Mouse (Mus musculus) spleen, adult 12 weeks (tissue): Measurements from ENCODE around the gene Lrrc27.

ENCODE experiments used
- DNase-seq: peaks from one replicate; pipeline ENCODE4 v3.0.0; 2022; ENCODE audit warnings: low spot score

Lrrc27 gene

DNA sequence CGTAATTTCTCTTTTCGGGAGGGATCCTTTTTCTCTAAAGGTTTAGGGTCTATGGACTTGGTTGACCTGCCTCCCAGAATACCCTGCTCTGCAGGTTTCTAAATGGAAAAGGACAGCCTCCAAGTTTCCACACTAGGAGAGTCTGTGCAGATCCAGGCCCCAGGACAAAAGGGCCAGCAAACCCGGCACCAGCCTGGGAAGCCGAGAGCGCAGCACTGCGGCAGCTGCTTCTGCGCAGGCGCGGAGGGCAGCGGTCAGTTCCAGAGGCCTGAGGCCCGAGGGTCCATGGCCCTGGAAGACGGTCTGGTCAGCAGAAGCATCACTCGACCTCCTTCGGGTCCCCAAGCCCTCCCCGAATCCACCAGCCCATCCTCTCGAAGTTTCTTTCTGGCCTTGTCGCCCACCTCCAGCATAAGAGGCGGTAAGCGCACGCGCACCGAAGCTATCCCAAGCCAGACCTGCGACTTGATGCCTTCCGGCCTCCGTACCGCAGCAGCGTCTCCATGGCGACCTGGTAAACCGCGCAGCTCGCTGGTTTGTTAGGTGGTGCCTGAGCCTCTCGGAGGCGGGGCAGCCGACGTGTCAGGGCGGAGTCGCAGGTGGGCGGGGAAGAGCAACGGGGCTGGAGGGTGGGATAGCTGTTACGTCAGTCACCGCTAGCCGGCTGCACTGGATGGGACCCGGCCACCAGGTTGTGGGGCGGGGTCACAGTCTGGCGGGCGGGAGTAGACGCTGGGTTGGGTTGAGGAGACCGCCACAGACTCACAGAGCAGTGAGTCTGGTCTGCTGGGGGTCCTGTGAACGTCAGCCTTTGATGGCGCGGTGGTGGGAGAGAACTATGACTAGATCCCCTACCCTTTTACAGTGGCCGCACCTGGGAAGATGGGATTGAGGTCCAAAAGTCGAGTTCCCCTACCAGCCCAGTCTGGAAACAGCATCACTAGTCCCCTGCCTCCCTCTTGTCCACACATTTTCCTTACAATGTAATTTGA, at the start of gene Lrrc27, which contains the start of gene Stk32c:
TSS of gene Lrrc27 (plus strand) at position 235 of the 992 bp plus-strand sequence.
TSS of gene Stk32c (minus strand) at position 554 of the 992 bp plus-strand sequence.
- DNase-seq, result peak; percentile 84

DNA sequence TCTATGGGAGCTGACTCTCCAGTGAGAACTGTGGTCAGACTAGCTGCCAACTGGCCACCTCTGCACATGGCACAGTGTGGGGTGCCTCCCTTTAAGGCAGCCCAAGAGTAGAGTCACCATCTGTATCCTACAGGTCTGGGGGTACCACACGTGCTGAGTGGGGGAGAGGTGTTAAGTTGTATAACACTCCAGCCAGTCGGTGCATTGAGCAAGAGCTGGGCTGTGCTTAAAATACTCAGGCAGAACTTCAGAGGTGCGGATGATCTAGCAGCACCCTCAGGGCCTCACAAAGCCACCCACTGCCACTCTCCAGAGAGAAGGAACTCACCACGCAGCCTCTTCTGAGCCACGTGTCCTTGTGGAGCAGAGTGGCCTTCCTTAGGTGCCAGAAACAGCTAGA, 48.4 kb upstream of the Lrrc27 start:
- DNase-seq, result no peak

- no peak for DNase-seq
These were observed 43.6 kb upstream of the Lrrc27 start for GRCm38 (mm10) chr7:139169143-139169542.

DNA sequence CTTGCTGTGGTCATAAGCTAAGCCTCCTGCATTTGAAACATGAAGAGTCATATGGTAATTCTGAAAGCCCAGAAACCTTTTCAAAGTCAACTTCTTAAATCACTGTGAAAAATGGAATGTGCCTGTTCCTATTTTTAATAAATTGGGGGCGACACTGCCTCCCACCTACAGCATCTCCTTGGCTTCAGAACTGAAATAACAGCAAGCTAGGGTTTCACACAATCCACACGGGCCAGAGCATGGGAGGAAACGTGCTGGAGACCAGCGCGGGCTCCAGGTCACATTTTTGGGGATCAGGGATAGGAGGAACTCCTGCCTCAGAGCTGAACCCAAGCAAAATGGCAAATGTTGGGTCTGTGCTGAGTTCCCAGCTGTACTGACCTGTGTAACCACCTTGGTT, 33.5 kb upstream of the Lrrc27 start:
- no peak for DNase-seq

DNA sequence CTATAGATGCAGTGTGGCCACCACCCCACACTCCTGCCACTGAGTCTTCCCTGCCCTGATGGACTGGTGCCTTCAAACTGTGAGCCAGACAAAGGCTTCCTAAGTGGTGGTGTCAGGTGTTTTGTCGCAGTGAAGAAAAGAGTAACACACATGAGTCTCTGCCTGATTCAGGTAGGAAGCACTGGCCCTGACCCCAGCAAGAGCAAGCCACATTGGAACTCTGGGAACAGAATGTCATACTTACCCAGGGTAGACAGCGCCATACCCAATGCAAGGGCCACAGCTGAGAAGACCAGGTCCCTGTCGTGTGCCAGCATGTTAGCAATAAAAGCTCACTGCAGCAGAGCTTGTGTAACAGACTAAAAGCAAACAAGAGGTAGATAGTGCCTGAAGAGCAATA, 32.7 kb upstream of the Lrrc27 start:
- no peak for DNase-seq

DNA sequence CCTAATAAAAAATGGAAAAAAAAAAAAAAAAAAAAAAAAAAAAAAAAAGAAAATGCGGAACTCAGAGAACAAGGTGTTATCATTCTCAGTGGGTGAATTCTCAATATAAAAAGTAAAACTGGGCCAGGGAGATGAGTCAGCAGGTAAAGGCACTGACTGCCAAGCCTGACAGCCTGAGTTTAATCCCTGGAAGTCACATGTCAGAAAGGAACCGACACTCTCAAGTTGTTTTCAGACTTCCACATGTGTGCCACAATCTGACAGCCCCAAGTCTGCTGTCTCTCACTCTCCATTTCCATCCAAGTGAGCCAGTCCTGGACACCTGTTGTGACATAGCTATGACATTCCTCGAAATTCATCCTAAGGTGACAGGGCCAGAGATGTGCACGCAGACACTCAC, 28.4 kb upstream of the Lrrc27 start:
- no peak for DNase-seq

DNA sequence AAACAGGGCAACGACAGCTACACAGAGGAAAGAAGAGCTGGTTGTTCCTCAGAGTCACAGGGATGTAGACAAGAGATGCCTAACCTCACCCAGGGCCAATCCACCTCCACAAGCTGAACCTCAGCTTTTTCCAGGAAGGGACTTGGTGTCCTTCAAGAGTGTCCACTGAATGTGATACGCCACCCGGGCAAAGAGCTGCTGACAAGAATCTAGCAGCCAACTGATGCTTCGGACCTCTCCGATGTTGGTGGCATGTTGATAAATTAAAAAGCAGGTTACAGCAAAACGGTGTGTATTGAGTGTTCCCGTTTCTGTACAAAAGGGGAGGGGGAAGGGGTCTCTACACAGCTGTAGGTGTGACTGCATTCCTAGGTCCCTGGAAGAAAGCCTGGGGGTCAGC, 27.9 kb upstream of the Lrrc27 start:
- DNase-seq, result no peak

DNA sequence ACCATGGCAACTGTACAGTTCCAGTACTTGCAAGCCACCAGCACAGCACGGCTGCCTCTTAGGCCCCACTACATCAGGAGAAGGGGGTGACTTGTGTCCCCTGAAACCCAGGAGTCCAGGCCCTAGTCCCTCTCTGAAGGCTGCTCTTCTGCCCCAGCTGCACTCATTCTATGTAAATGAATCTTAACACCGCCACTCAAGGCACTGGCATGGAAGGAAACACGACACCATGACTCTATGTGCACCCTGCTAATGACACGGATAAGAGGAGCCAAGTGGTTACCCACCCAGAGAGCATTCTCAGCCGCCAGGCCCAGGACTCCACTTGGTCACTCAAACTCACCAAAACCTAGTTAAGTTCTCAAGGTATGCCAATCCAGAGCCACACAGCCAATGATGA, 26.8 kb upstream of the Lrrc27 start:
- DNase-seq, result no peak

DNA sequence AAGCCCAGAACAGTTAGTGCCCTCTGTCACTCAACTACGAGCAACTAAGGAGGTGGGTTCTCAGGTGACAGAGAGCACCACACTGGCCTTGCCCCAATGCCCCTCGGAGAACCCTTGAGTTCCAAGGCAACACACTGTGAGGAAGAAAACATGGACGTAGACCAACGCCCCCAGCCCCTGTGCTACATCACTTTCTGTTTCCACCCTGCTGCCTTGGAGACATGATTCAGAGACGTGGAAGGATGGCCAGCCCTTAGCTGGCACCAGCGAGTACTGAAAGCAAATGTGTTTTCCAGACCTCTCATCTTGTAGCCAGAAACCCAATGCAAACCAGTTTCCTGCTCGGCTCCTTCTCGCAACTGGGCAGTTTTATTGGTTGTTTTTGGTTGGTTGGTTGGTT, 26.4 kb upstream of the Lrrc27 start:
- DNase-seq, result no peak

GRCm38 (mm10) chr7:139187277-139187676, 25.5 kb upstream of the Lrrc27 start:
- no peak for DNase-seq

DNA sequence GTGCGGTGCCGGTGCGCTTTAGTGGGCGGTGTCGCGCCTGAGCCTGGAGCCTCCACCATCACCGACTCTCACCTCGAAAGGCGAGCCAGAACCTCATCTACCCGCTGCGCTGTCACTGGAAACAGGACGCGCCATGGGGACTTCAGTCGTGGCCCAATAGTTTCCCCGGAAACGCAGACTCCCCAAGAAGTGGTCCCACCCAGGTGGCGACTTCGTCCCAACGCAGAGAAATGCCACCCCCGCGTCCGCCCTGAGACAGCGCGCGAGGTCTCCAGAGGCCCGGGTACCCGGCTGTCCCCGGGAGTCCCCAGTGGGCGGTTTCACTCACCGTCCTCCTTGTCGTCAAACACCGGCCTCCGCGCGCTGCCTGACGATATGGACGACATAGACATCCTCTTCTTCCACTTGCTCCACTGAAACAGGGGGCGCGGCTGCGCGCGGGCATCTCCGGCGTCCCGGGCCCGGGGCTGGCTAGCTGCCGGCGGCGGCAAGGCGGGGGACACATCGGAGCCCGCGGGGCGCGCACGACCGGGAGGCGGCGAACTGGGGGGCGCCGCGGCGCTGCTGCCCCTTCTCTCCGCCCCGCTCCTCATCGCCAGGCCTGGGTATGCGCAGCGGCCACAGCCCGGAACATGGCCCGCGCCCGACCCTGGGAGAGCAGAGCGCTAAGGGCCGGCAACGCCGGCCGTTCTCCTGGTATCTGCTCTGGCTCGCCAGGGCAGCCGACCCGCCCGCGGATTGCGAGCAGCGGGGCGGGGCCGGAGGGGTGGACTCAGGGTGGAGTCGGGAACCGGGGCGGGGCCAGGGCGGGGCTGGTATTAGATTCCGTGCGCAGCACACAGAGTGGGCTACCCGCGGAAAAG, 24.8 kb upstream of the Lrrc27 start:
- DNase-seq, result no peak

GRCm38 (mm10) chr7:139188634-139189207, 24.1 kb upstream of the Lrrc27 start:
- no peak for DNase-seq

- no peak for DNase-seq
These were observed 22.2 kb upstream of the Lrrc27 start for GRCm38 (mm10) chr7:139190616-139191015.

GRCm38 (mm10) chr7:139191619-139192018, 21.2 kb upstream of the Lrrc27 start:
- DNase-seq, result no peak

GRCm38 (mm10) chr7:139197022-139197421, 15.8 kb upstream of the Lrrc27 start:
- DNase-seq, result no peak

GRCm38 (mm10) chr7:139200108-139200507, 12.7 kb upstream of the Lrrc27 start:
- DNase-seq, result no peak

- no peak for DNase-seq
These were observed 11.6 kb upstream of the Lrrc27 start for GRCm38 (mm10) chr7:139201209-139201608.

DNA sequence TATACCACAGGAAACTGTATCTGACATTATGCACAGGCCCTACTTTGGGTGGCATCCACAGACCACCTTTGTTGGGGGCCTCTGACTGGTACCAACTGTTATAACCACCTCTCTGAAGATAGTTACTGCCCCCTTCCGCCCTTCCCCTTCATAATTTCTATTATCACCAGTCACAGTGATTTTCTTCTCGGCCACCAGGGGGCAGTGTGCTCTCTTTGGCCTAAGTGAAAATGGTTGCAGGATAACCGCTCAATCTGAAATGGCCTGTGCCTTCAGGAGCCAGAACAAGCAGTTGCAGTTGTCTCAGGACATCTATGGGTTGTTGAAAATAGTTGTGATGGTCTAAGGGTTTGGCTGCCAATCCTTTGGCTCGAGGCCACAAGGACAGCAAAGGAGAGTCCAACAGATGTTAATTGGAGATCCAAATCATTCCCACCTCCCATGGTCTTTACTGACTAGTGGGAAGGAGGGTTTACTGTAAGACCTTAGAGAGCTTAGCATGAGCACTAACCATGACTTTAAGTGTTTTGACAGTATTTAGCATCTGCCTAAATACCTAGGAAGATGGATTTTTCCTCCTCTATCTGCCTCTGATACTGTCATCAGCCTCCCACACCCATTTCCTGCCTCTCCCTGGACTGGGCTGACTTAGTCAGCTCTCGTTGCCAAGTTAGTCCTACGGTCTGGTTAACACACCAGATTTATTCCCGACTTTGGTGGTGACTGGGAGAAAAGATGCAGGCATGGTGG, 4.6 kb upstream of the Lrrc27 start:
- no peak for DNase-seq

- no peak for DNase-seq
These were observed 4.1 kb upstream of the Lrrc27 start for GRCm38 (mm10) chr7:139208773-139209095.

- DNase-seq, result no peak
These were observed 1.0 kb upstream of the Lrrc27 start for GRCm38 (mm10) chr7:139211761-139212160.

- no peak for DNase-seq
These were observed 963 bp downstream of the Lrrc27 start for GRCm38 (mm10) chr7:139213751-139214150.

DNA sequence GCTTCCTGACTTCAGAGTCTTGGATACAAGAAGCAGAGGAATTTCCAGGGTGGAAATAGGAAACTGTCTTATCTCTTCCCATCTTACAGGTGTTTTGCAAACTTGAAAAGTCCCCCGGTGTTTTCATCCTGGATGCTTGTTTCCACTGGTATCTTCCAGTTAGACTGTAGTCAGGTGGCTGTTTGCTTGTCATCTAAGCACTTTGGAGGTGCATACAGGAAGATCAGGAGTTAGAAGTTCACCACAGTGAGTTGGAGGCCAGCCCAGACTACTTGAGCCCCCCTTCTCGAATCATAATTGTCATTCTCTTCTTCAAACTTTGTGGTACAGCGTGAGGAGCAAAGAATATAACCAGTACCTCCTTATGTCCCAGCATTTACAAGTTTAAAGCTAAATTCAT, 1.4 kb downstream of the Lrrc27 start:
- no peak for DNase-seq
